Mouse (Mus musculus) cerebellum, adult 2 months (tissue): Measurements from ENCODE around the gene Tuft1.
"Not testable (repeated sequence)": the region's sequence is repeated elsewhere in the genome, so short reads cannot be mapped to it uniquely, and the experiment has no call there.

ENCODE experiments used
- CTCF ChIP-seq: fragments of 200-500 bp; IDR thresholded peaks from 2 replicates; pipeline ENCODE4 v1.5.1; 2011; ENCODE audit warnings: low read depth, mild to moderate bottlenecking, control low read depth, low read length, moderate library complexity, borderline replicate concordance; ENCODE audit not compliant: insufficient read depth
- POLR2A ChIP-seq: fragments of 200-500 bp; IDR thresholded peaks from 2 replicates; pipeline ENCODE4 v1.6.1; 2011; ENCODE audit warnings: low read length, control low read depth, borderline replicate concordance; ENCODE audit not compliant: insufficient read depth

DNA sequence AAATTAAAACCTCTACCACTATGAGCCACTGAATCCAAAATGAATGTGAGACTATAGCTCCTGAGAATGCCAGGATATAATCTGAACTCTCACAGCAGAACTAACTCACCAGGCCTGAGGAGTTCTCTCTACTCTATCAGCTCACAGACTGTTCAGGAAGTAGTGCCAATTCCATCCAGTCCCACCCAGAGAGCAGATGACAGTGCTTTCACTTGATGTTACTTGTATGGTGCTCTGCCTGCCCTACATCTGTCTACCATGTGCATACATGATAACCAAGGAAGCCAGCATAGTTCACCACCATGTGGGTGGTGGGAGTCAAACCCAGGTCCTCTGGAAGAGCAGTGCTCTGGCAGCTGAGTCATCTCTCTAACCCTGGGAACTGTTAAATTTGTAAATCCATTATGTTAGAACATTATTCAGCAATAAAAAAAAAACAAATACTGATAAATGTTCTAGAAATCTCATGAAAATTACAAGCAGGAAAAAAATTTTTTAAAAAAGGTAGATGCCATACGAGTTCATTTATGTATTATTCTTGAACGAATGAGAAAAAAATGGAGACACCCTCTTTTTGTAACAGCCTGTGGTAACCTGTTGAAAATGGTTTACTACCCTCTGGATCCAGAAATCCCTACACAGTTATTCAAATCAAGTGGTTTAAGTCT lies 16.0 kb downstream of the Tuft1 start, which contains the start of gene Gm10972:
- not testable (repeated sequence) for TF ChIP-seq CTCF, POLR2A
